18 mouse cellular contexts compared by ENCODE assay signal in genomic region chr15:93630001-93630541, GRCm38 (mm10). TPM values are rescaled to one million over a fixed set of nuclear protein-coding genes. Genes with fewer than 3 reads are reported as not detected.
A peak's percentile ranks its signal among the peaks of the same experiment; 100 is the strongest.
DNase-seq lines count a peak whose midpoint lies in the region; ATAC-seq lines count a peak whose summit lies in the region.
"Had no signal": no experiment of that assay in that cellular context is flagged by ENCODE, and none has a peak within 500 bp of the region (broad histone marks: within the 10 kb centered on the region; RNA-seq: fewer than 3 reads in every experiment).

No protein-coding gene starts in this region.

- no peaks in the 10 kb centered on the region for H3K27me3 ChIP-seq in embryonic facial prominence, embryonic 15.5 days
- H3K27me3 ChIP-seq in stomach, embryonic 16.5 days (ENCODE audit: control insufficient read depth, insufficient read depth, low read length): no peaks in the 10 kb centered on the region
- H3K27me3 ChIP-seq: embryonic facial prominence, embryonic 12.5 days; forebrain, embryonic 15.5 days; hindbrain, embryonic 12.5 days; liver, embryonic 15.5 days; midbrain, embryonic 12.5 days; neural tube, embryonic 12.5 days; stomach, embryonic 15.5 days had no signal

- no peaks in the 10 kb centered on the region for H3K9me3 ChIP-seq in embryonic facial prominence, embryonic 15.5 days (replicated peaks)
- no peaks in the 10 kb centered on the region for H3K9me3 ChIP-seq in stomach, embryonic 16.5 days (replicated peaks; ENCODE audit: control insufficient read depth, low read length)
- H3K9me3 ChIP-seq: embryonic facial prominence, embryonic 12.5 days; forebrain, embryonic 15.5 days; hindbrain, embryonic 12.5 days; liver, embryonic 15.5 days; midbrain, embryonic 12.5 days; neural tube, embryonic 12.5 days; stomach, embryonic 15.5 days had no signal

- peak overlapping the region; percentile 53 for H3K27ac ChIP-seq in embryonic facial prominence, embryonic 15.5 days (replicated peaks)
- peak overlapping the region; percentile 12; the same call in 1 of the 2 replicates for H3K27ac ChIP-seq in stomach, embryonic 16.5 days (ENCODE audit: low read length)
- H3K27ac ChIP-seq: embryonic facial prominence, embryonic 12.5 days; forebrain, embryonic 15.5 days; heart, adult 2 months; hindbrain, embryonic 12.5 days; layer of hippocampus, adult 2 months; liver, embryonic 15.5 days; midbrain, embryonic 12.5 days; neural tube, embryonic 12.5 days; stomach, embryonic 15.5 days had no signal

- no peaks in the 10 kb centered on the region for H3K36me3 ChIP-seq in embryonic facial prominence, embryonic 15.5 days
- H3K36me3 ChIP-seq in stomach, embryonic 16.5 days (ENCODE audit: control insufficient read depth, insufficient read depth, low read length): no peaks in the 10 kb centered on the region
- H3K36me3 ChIP-seq: embryonic facial prominence, embryonic 12.5 days; forebrain, embryonic 15.5 days; hindbrain, embryonic 12.5 days; liver, embryonic 15.5 days; midbrain, embryonic 12.5 days; neural tube, embryonic 12.5 days; stomach, embryonic 15.5 days had no signal

- peaks cover 22% of the 10 kb centered on the region for H3K4me1 ChIP-seq in embryonic facial prominence, embryonic 15.5 days
- peaks cover 6% of the 10 kb centered on the region; the same call in 1 of the 2 replicates for H3K4me1 ChIP-seq in stomach, embryonic 16.5 days (ENCODE audit: control insufficient read depth, insufficient read depth, low read length)
- H3K4me1 ChIP-seq: forebrain, embryonic 15.5 days; hindbrain, embryonic 12.5 days; liver, embryonic 15.5 days; midbrain, embryonic 12.5 days; neural tube, embryonic 12.5 days had no signal

- H3K4me2 ChIP-seq in embryonic facial prominence, embryonic 15.5 days (replicated peaks): 0 out of 2 replicates have a peak overlapping the region, but pooled peaks have one; percentile 6
- H3K4me2 ChIP-seq in stomach, embryonic 16.5 days (ENCODE audit: low read depth, low read length): no peak overlapping the region
- H3K4me2 ChIP-seq: embryonic facial prominence, embryonic 12.5 days; forebrain, embryonic 15.5 days; hindbrain, embryonic 12.5 days; liver, embryonic 15.5 days; midbrain, embryonic 12.5 days; neural tube, embryonic 12.5 days; stomach, embryonic 15.5 days had no signal

- WGBS in embryonic facial prominence, embryonic 15.5 days: 35% methylated on average over 14 of the region's 14 CpGs
- 54% methylated on average over 14 of the region's 14 CpGs for WGBS in stomach, embryonic 16.5 days

- no peak overlapping the region for H3K9ac ChIP-seq in embryonic facial prominence, embryonic 15.5 days
- no peak overlapping the region for H3K9ac ChIP-seq in stomach, embryonic 16.5 days (ENCODE audit: low read length)
- H3K9ac ChIP-seq: embryonic facial prominence, embryonic 12.5 days; forebrain, embryonic 15.5 days; hindbrain, embryonic 12.5 days; liver, embryonic 15.5 days; midbrain, embryonic 12.5 days; neural tube, embryonic 12.5 days; stomach, embryonic 15.5 days had no signal

- H3K4me3 ChIP-seq in embryonic facial prominence, embryonic 15.5 days (replicated peaks): no peak overlapping the region
- no peak overlapping the region for H3K4me3 ChIP-seq in stomach, embryonic 16.5 days (replicated peaks; ENCODE audit: low read length)
- H3K4me3 ChIP-seq: embryonic facial prominence, embryonic 12.5 days; forebrain, embryonic 15.5 days; heart, adult 2 months; hindbrain, embryonic 12.5 days; layer of hippocampus, adult 2 months; liver, embryonic 15.5 days; midbrain, embryonic 12.5 days; neural tube, embryonic 12.5 days; stomach, embryonic 15.5 days had no signal

- DNase-seq in kidney, adult 9 months: peak; percentile 3
- no peak for DNase-seq in kidney, adult 11 months
- DNase-seq in kidney, postnatal 14 days: peak; percentile 44
- DNase-seq in spleen, adult 18-20 months: no peak
- DNase-seq in spleen, postnatal 36 days (ENCODE audit: low spot score in 2 of 2): no peak
- DNase-seq: cerebellum, adult 18-20 months; heart, adult 2 months; right cerebral cortex, adult 18-20 months had no signal

- ATAC-seq in embryonic facial prominence, embryonic 15.5 days (ENCODE audit: insufficient number of reproducible peaks, low FRiP score, low TSS enrichment, low read depth): no peak; the same call in 1 of the 2 replicates
- 0 out of 2 replicates have a peak, but pooled peaks have one; percentile 44 for ATAC-seq in stomach, embryonic 16.5 days (ENCODE audit: insufficient read depth, low FRiP score)
- ATAC-seq: forebrain, embryonic 15.5 days had no signal

RNA-seq across cellular contexts. Expression of gene Prickle1, which starts 34.4 kb away (rescaled TPM):
- polyA plus RNA-seq in embryonic facial prominence, embryonic 15.5 days (2015; fragmentation: Nextera tagmentation; extraction: Ambion mirVana): 40.2 TPM in 2 replicates
- polyA plus RNA-seq in stomach, embryonic 16.5 days (2015; fragmentation: Nextera tagmentation; extraction: Ambion mirVana): 20.2 and 21.7 TPM in 2 replicates

Comparison
In these comparisons a context has a peak if more than half of its experiments do, and no peak if none do; other contexts are left out.
1. DNase-seq: peak in kidney, adult 9 months (single experiment) and kidney, postnatal 14 days (single experiment); none in kidney, adult 11 months (single experiment), spleen, adult 18-20 months (0 of 2) and spleen, postnatal 36 days (0 of 2).